Mouse (Mus musculus) embryonic fibroblast, embryonic 13.5 days (primary cell): ENCODE results near the gene Emilin1.

Source experiments
- CTCF ChIP-seq: IDR thresholded peaks from 2 replicates; pipeline ENCODE4 v1.5.1; 2011; ENCODE audit warnings: mild to moderate bottlenecking, control low read depth, low read length, moderate library complexity, borderline replicate concordance; ENCODE audit not compliant: insufficient read depth
- POLR2A ChIP-seq: IDR thresholded peaks from 2 replicates; pipeline ENCODE4 v1.6.1; 2011; ENCODE audit warnings: low read depth, mild to moderate bottlenecking, control low read depth, low read length, moderate library complexity

DNA sequence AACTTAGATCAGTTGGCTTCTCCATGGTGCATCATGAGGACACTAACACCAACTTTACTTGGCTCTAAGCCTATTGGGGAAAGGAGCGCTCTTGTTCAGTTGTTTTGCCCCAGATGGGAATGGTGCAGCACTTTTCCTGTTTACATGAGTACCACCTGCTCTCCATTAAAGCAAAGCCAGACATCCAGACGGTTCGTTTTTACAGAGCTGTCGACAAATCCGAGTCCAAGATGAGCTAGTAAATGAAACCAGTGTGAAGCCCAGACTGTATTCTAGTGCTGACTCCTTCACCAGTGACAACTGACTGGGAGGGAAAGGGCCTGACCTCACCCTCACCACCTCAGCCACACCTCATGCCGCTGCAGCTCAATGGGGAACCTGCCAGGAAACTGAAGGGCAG lies 34.6 kb upstream of the Emilin1 start:
- TF ChIP-seq POLR2A (peak; percentile 33; the same call in 1 of the 2 replicates), CTCF (no peak)
